In the genomic region with DNA sequence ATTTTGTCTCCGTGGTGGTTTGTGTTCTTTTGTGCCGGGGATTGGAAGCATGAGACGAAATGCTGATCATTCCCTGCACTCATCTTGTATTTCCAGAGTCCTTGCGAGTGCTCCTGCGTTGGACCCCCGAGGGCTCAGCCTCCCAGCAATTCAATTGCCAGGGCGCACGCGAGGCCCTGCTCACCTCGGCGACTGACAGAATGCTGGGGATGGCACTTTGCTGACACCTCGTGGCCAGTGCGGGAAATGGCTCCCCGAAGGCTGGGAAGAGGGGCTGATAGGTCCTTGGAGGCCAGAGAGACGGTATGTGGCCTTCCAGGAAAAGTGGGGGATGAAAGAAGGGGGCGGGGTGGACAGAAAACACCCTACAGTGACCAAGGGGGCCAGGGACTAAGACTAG, we compare ENCODE assay signal across 8 mouse cellular contexts. TPM values are rescaled to one million over a fixed set of nuclear protein-coding genes. Genes with fewer than 3 reads are reported as not detected.
A peak's percentile ranks its signal among the peaks of the same experiment; 100 is the strongest.
DNase-seq lines count a peak whose midpoint lies in the region; ATAC-seq and TF ChIP-seq lines count a peak whose summit lies in the region.
"Had no signal": no experiment of that assay in that cellular context is flagged by ENCODE, and none has a peak within 500 bp of the region (broad histone marks: within the 10 kb centered on the region; RNA-seq: fewer than 3 reads in every experiment).

No protein-coding gene starts in this region.

- 0 out of 2 replicates have a peak, but pooled peaks cover 2% of the 10 kb centered on the region for H3K4me1 ChIP-seq in midbrain, embryonic 11.5 days (ENCODE audit: control insufficient read depth, insufficient read depth, low read length)
- H3K4me1 ChIP-seq in small intestine, adult 2 months (ENCODE audit: control insufficient read depth, insufficient read depth, insufficient read length, low read length), result no peaks in the 10 kb centered on the region; the same call in 1 of the 2 replicates

- H3K9ac ChIP-seq in midbrain, embryonic 11.5 days (ENCODE audit: low read length), result no peak overlapping the region

- no peak for TF ChIP-seq POLR2A in small intestine, adult 2 months (IDR thresholded peaks at IDR 0.05; ENCODE audit: low read depth, low read length)

- H3K9me3 ChIP-seq in midbrain, embryonic 11.5 days (ENCODE audit: control insufficient read depth, low read length), result no peaks in the 10 kb centered on the region

- H3K27ac ChIP-seq in gastrocnemius, adult 2 months, result no peak overlapping the region
- no peak overlapping the region for H3K27ac ChIP-seq in midbrain, embryonic 11.5 days (ENCODE audit: low read depth, low read length)
- no peak overlapping the region for H3K27ac ChIP-seq in small intestine, adult 2 months (ENCODE audit: insufficient read depth, low read depth, low read length)
- H3K27ac ChIP-seq: macrophage had no signal

- TF ChIP-seq CTCF in gastrocnemius, adult 2 months (IDR thresholded peaks at IDR 0.05), result peak; percentile 91
- TF ChIP-seq CTCF in small intestine, adult 2 months (IDR thresholded peaks at IDR 0.05; ENCODE audit: extremely low read depth, insufficient read length, insufficient replicate concordance, low read depth, low read length), result peak; percentile 97

- DNase-seq in adipocyte (ENCODE audit: low spot score), result peak; percentile 44
- peak; percentile 91 for DNase-seq in cerebellum, postnatal 25 days
- peak; percentile 85 for DNase-seq in gastrocnemius, adult 2 months
- peak; percentile 56 for DNase-seq in hindlimb bud, embryonic 11.5 days (ENCODE audit: extremely low spot score, low read depth, low spot score)
- DNase-seq in left cerebral cortex, adult 18-20 months (ENCODE audit: low spot score in 2 of 2), result peak; percentile 83 to 87
- DNase-seq in midbrain, embryonic 11.5 days (ENCODE audit: low spot score, missing footprints), result peak; percentile 98

- intact Hi-C loops in gastrocnemius, adult 2 months (cut with DNase I), result loop anchor here (1.0 to 5.0 kb wide), 2 partner anchors 184 to 202 kb away; no protein-coding TSS in a partner anchor

- H3K4me3 ChIP-seq in gastrocnemius, adult 2 months, result no peak overlapping the region
- no peak overlapping the region for H3K4me3 ChIP-seq in midbrain, embryonic 11.5 days (ENCODE audit: low read depth, low read length)
- no peak overlapping the region for H3K4me3 ChIP-seq in small intestine, adult 2 months (ENCODE audit: low read depth, low read length)

- peak; percentile 50; the same call in 1 of the 2 replicates for ATAC-seq in midbrain, embryonic 11.5 days (ENCODE audit: low FRiP score)

- no peaks in the 10 kb centered on the region for H3K36me3 ChIP-seq in midbrain, embryonic 11.5 days (ENCODE audit: control insufficient read depth, insufficient read depth, low read length)
- no peaks in the 10 kb centered on the region for H3K36me3 ChIP-seq in small intestine, adult 2 months (ENCODE audit: control insufficient read depth, insufficient read depth, low read length)

- WGBS in midbrain, embryonic 11.5 days, result 4% methylated on average over 16 of the region's 16 CpGs
- WGBS in small intestine, adult 2 months, result 6% methylated on average over 16 of the region's 16 CpGs

- H3K27me3 ChIP-seq in midbrain, embryonic 11.5 days (ENCODE audit: control insufficient read depth, insufficient read depth, low read length), result no peaks in the 10 kb centered on the region
- no peaks in the 10 kb centered on the region for H3K27me3 ChIP-seq in small intestine, adult 2 months (ENCODE audit: control insufficient read depth, insufficient read depth, low read length)

- H3K4me2 ChIP-seq in midbrain, embryonic 11.5 days, result no peak overlapping the region

RNA-seq across cellular contexts. Expression of a gene that starts 15.6 kb away (rescaled TPM):
- not detected for total RNA-seq in gastrocnemius, adult 2 months (2021)
- not detected for total RNA-seq in left cerebral cortex, adult 18-20 months (2021)
- polyA plus RNA-seq in midbrain, embryonic 11.5 days (2014; fragmentation: Nextera tagmentation; extraction: Ambion mirVana), result not detected in 2 replicates
- 0.18 TPM in 1 of 2 replicates, not detected in the other for polyA plus RNA-seq in small intestine, adult 2 months (2012; rRNA removed)
- polyA plus RNA-seq: macrophage had no signal

RNA-seq across cellular contexts. Expression of a gene that starts 27.1 kb away (rescaled TPM):
- total RNA-seq in gastrocnemius, adult 2 months (2021), result 1 to 10 TPM in 1 of 2 experiments, under 1 TPM in 1; 0.79 to 1.0 TPM
- total RNA-seq in left cerebral cortex, adult 18-20 months (2021), result 1 to 10 TPM; 1.4 to 1.6 TPM
- 0.18 TPM in 1 of 2 replicates, not detected in the other for polyA plus RNA-seq in midbrain, embryonic 11.5 days (2014; fragmentation: Nextera tagmentation; extraction: Ambion mirVana)
- polyA plus RNA-seq in small intestine, adult 2 months (2012; rRNA removed), result 2.7 and 21.0 TPM in 2 replicates
- polyA plus RNA-seq: macrophage had no signal

RNA-seq across cellular contexts. Expression of a gene that starts 38.7 kb away (rescaled TPM):
- 1 to 10 TPM; 4.6 to 5.0 TPM for total RNA-seq in gastrocnemius, adult 2 months (2021)
- 10 to 100 TPM; 71.1 to 83.1 TPM for total RNA-seq in left cerebral cortex, adult 18-20 months (2021)
- polyA plus RNA-seq in midbrain, embryonic 11.5 days (2014; fragmentation: Nextera tagmentation; extraction: Ambion mirVana), result 4.2 and 4.6 TPM in 2 replicates
- 3.6 and 4.4 TPM in 2 replicates for polyA plus RNA-seq in small intestine, adult 2 months (2012; rRNA removed)

Comparison
In these comparisons a context has a peak if more than half of its experiments do, and no peak if none do; other contexts are left out.
1. DNase-seq: peak in every context shown above with its lines; median percentile 98 in midbrain, embryonic 11.5 days; 91 in cerebellum, postnatal 25 days; 85 in gastrocnemius, adult 2 months; 85 in left cerebral cortex, adult 18-20 months; 56 in hindlimb bud, embryonic 11.5 days; 44 in adipocyte.
2. RNA of a gene that starts 38.7 kb away (total RNA-seq): 71.1 to 83.1 TPM in left cerebral cortex, adult 18-20 months; 4.6 to 5.0 TPM in gastrocnemius, adult 2 months; every median in the first group is over 10 times any median in the second.